Mouse (Mus musculus): ENCODE data around the gene Prkag2.

Prkag2 gene

DNA sequence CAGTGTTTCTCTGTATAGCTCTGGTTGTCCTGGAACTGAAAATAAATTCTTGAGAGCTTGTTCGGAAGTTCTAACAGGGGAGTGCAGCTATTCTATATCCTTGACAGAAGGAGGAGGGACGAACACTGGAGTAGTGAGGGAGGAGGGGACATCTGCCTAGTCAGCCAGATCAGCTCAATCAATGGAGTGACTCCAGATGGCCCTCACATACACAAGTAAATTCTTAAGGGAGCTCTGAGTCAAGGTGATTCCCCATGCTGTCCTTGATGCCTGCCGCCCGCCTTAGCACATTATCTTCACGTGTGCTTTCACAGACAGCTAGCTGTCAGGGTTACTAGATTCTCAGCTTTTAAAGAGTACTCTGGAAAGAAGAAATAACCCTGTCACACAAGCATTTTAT lies 279.8 kb downstream of the Prkag2 start:
- DNase-seq: peak; percentile 53

DNA sequence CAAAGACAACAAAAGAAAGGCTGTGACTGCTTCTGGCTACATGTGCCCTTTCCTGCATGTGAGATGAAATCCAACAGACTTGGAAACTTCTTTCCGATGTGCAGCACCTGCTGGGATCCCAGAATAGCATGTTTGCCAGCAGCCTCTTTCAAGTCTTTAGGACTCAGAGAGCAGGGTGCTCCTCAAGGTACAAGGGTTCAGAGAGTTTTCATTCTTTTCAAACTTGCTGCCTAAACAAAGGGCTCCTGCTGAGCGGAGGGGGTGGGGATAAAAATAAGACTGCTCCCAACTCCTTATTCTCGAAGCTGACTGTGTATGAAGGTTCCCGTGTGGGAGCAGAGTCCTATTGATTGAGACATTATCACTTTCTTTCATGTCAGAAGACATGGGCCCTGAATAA lies 283.3 kb downstream of the Prkag2 start:
- no peak for DNase-seq

DNA sequence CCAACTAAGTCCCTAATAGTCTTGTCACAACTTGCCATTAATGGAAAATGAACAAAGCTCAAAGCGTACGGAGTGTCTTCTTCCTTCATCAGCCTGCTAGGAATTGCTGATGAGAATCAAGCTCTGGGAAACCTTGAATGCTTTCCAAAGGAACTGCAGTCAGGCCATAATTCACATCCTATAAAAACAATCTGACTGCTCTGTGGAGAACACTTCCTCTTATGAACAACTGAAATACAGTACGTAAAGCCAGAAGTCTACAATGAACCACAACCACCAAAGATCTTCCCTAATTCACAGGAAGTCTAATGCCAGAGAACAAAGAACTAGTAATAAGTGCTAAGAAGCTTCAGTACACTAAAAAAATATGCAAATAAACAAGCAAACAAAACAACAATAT lies 286.5 kb downstream of the Prkag2 start:
- DNase-seq: no peak

DNA sequence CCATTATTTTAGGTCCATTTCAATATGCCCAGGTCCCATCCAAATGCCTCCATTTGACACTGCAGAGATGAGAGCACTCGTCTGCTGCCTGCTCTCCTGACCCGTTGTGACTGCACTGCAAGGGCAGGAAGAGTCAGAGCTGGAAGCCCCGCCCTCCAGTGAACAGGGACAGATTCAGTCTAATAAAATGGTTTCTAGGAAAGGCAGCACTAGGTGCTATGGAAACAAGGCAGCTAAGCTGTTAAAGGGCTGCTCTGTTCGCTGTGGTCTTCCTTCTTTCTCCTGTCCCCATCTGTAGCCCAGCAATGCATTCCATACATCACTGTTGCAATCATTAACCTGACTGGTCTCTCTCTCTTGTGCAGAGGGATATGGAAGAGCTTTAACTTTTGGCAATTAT lies 287.4 kb downstream of the Prkag2 start:
- DNase-seq: no peak

All from cerebellum, adult 9-10 months (tissue).